Mouse (Mus musculus) hindbrain, embryonic 16.5 days (tissue): Measurements from ENCODE around the gene Nup107. TPM values are rescaled to one million over a fixed set of nuclear protein-coding genes. Genes with fewer than 3 reads are reported as not detected.
"Not testable (repeated sequence)": the region's sequence is repeated elsewhere in the genome, so short reads cannot be mapped to it uniquely, and the experiment has no call there.

Experiments used
- ATAC-seq: fragments of 200-750 bp; cut with Nextera tagmentation; 2 replicates; pipeline ENCODE4 v1.8.0; 2017; ENCODE audit warnings: moderate TSS enrichment, moderate library complexity
- H3K27ac ChIP-seq: fragments of 300-500 bp; sonication (generic); 2 replicates; pipeline ENCODE4 v1.5.1; 2014; ENCODE audit warnings: low read depth, mild to moderate bottlenecking, control low read depth, low read length, moderate library complexity
- H3K27me3 ChIP-seq: fragments of 300-500 bp; sonication (generic); replicated peaks from 2 replicates; pipeline ENCODE4 v1.6.1; 2014; ENCODE audit warnings: low read length; ENCODE audit not compliant: control insufficient read depth, insufficient read depth
- H3K36me3 ChIP-seq: fragments of 300-500 bp; sonication (generic); 2 replicates; pipeline ENCODE4 v1.6.1; 2014; ENCODE audit warnings: mild to moderate bottlenecking, low read length, moderate library complexity, mixed read lengths; ENCODE audit not compliant: control insufficient read depth, insufficient read depth
- H3K4me1 ChIP-seq: fragments of 300-500 bp; sonication (generic); 2 replicates; pipeline ENCODE4 v1.6.1; 2014; ENCODE audit warnings: low read depth, low read length; ENCODE audit not compliant: control insufficient read depth, insufficient read depth
- H3K4me2 ChIP-seq: fragments of 300-500 bp; sonication (generic); 2 replicates; pipeline ENCODE4 v1.6.1; 2014; ENCODE audit warnings: mild to moderate bottlenecking, low read length, control low read depth, moderate library complexity
- H3K4me3 ChIP-seq: fragments of 300-500 bp; sonication (generic); 2 replicates; pipeline ENCODE4 v1.5.1; 2014; ENCODE audit warnings: mild to moderate bottlenecking, low read length, control low read depth, moderate library complexity
- H3K9ac ChIP-seq: fragments of 300-500 bp; sonication (generic); 2 replicates; pipeline ENCODE4 v1.6.1; 2014; ENCODE audit warnings: low read depth, mild to moderate bottlenecking, control low read depth, low read length, moderate library complexity
- H3K9me3 ChIP-seq: fragments of 300-500 bp; sonication (generic); 2 replicates; pipeline ENCODE4 v1.6.1; 2014; ENCODE audit warnings: mild to moderate bottlenecking, low read length, moderate library complexity; ENCODE audit not compliant: control insufficient read depth
- WGBS: fragments of 180-500 bp; shearing (Covaris S2); extraction: QIAGEN DNeasy Blood & Tissue Kit; methylation state at CpG from one replicate; pipeline ENCODE4 v1.1.7; 2014; 5-methylcytosine and 5-hydroxymethylcytosine counted together
- polyA plus RNA-seq: library from polyadenylated mRNA; unstranded; fragments of >200 nt; fragmentation: Nextera tagmentation; extraction: Ambion mirVana; gene quantifications from 2 replicates; pipeline ENCODE4 v1.2.1, GENCODE M21; 2015

Nup107 gene
- polyA plus RNA-seq, 1 experiment from 2014 or later: 32.0 TPM

GRCm38 (mm10) chr10:117737498-117737897, 55.0 kb downstream of the Nup107 start:
- peaks cover 19% of the 10 kb centered on the region for H3K36me3 ChIP-seq
- not testable (repeated sequence) for H3K9ac ChIP-seq, H3K4me3 ChIP-seq, H3K27me3 ChIP-seq, H3K4me2 ChIP-seq, H3K27ac ChIP-seq, H3K9me3 ChIP-seq, ATAC-seq, H3K4me1 ChIP-seq
- 97% methylated on average over 8 of the region's 8 CpGs for WGBS

DNA sequence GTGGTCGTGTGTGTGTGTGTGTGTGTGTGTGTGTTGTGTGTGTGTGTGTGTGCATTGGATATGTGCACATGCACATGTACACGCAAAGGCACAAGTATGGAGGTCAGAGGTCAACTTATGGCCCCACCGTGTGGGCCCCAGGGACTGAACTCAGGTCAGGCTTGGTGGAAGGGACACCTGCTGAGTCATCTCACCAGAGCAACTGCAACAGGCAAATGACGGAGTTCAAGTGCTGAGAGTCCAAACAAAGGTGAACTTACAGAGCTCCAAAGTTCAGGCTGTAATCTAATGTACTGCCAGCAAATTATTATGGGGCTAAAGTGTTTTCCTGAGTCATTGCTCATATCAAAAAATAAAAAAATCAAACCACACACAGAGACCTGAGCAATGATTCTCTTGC, 55.4 kb downstream of the Nup107 start:
- no peak for ATAC-seq
- Histone ChIP-seq H3K27me3 (no peaks in the 10 kb centered on the region), H3K9me3 (no peaks in the 10 kb centered on the region), H3K27ac (no peak overlapping the region), H3K4me3 (no peak overlapping the region), H3K4me2 (no peak overlapping the region), H3K36me3 (peaks cover 19% of the 10 kb centered on the region), H3K9ac (no peak overlapping the region), H3K4me1 (no peaks in the 10 kb centered on the region)
- 84% methylated on average over 4 of the region's 4 CpGs for WGBS

DNA sequence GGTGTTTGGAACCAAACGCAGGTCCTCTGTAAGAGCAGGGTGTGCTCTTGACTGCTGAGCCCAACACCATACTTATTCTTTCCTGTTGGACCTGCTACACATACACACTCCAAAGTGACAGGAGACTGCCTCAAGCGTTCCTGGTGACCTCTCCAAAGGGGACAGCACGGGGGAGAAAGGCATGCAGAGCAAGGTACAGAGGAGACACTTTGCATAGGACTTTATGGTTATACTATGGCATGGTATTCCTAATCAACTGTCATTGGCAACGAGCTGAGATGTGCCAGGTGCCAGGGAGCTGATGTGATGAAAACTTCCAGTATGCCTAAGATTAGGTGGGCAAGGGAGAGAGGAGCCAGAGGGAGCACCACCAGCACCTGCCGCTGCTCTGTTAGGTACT, 55.9 kb downstream of the Nup107 start:
- no peak overlapping the region for H3K9ac ChIP-seq
- 95% methylated on average over 5 of the region's 5 CpGs for WGBS
- no peak overlapping the region for H3K27ac ChIP-seq
- H3K9me3 ChIP-seq: no peaks in the 10 kb centered on the region
- H3K4me2 ChIP-seq: no peak overlapping the region
- H3K4me3 ChIP-seq: no peak overlapping the region
- ATAC-seq: no peak
- H3K4me1 ChIP-seq: no peaks in the 10 kb centered on the region
- no peaks in the 10 kb centered on the region for H3K27me3 ChIP-seq
- H3K36me3 ChIP-seq: peaks cover 19% of the 10 kb centered on the region

DNA sequence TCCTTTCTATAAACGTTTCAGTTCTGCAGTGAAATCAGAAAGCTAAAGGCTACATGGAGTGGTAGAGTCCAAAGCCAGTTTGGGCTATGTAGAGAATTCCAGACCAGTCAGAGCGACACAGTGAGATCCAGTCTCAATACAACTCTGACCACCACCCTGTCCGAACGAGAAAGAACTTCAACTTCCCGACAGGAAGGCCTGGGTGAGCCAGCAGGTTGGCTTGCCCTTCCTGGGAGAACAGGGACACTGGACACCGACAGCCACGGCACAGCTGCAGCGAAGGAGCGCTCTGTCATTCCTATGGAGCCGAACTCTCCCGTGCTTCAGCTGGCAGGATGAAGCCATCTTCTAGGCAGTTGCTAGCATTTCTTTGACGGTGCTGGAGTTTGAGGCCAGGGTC, 57.1 kb downstream of the Nup107 start:
- H3K27ac ChIP-seq, H3K4me2 ChIP-seq, H3K4me1 ChIP-seq, H3K4me3 ChIP-seq, H3K9ac ChIP-seq, H3K9me3 ChIP-seq, ATAC-seq, H3K27me3 ChIP-seq: not testable (repeated sequence)
- WGBS: 89% methylated on average over 11 of the region's 12 CpGs
- peaks cover 18% of the 10 kb centered on the region for H3K36me3 ChIP-seq

DNA sequence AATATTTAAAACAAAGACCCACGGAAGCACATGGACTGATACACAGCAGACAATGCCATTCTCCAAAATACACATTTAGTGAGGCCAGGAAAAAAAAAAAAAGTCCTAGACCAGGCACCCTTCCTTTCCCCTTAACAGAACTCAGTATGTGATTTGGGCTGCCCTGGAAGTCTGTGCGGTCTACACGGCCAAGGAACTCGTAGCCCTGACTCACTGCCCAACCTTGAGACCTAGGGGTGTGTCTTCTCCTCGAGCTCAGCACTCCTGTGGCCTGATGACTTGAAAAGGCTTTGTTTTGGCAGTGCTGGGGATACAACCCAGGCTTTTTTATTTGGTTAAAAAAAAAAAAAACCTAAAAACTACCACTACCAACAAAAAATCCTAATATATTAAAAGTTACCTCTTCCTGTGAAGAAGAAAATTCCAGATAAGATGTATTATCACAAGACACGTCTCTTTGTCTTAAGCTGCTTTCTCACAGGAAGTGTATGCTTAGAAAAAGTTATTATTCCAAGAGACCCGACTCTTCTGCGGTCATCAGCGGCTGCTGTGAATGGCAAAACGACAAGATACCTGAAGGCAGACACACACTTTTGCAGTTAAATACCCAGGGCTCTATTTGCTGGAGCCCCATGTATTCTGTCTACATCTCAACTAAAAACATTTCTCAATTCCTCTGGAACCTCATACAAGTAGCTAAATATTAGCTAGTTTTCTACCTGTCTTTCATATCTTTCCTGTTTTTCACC, 58.2 kb downstream of the Nup107 start:
- H3K4me3 ChIP-seq, H3K9ac ChIP-seq, H3K4me2 ChIP-seq, H3K27me3 ChIP-seq, H3K4me1 ChIP-seq, ATAC-seq, H3K27ac ChIP-seq, H3K9me3 ChIP-seq: not testable (repeated sequence)
- WGBS: 90% methylated on average over 9 of the region's 10 CpGs
- H3K36me3 ChIP-seq: peaks cover 13% of the 10 kb centered on the region

DNA sequence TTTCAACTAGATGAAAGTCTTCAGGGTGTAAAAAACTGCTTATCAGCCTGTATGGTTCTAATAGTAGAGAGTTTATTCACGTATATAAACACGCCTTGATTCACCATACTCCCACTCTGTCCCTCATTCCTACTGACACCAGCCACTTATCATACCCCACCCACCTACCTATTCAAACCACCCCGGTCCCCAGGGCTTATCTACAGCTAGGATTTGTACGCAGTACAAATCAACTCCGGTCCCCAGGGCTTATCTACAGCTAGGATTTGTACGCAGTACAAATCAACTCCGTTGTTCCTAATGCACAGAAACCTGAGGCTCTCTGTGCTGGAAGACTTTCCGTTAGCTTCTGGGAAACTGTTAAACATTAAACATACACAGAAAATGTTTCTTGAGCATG, 58.9 kb downstream of the Nup107 start:
- not testable (repeated sequence) for H3K4me2 ChIP-seq, ATAC-seq, H3K9ac ChIP-seq, H3K4me3 ChIP-seq, H3K27ac ChIP-seq, H3K4me1 ChIP-seq, H3K9me3 ChIP-seq, H3K27me3 ChIP-seq
- WGBS: 95% methylated on average over 7 of the region's 8 CpGs
- peaks cover 13% of the 10 kb centered on the region for H3K36me3 ChIP-seq

DNA sequence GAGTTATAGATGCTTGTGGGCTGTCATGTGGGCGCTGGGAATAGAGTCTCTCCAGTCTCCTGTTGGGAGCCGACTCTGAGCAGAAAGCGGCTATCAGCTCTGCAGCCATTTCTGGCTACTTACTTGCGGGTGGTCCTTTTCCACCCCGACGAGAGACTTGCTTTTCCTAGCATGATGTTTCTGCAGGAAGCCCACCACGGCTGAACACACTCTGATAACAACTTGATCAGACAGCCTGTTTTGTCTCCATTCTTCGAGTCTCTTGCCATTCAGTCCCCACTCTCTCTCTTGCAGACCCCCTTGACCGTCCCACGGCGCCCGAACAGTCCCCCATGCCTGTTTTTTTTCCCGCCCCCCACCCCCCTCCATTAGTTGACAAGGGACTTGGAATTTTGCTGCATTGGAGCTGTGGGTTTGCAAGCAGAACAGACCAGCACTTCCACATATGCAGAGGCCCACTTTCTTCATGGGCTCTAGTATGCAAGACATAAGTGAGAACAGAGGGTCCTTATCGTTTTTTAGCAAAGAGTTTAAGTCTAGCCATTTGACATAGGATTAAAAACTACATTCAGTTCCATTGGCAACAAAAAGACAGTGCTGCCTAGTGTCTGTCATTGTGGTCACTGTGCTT, 59.4 kb downstream of the Nup107 start:
- H3K4me3 ChIP-seq: no peak overlapping the region
- 86% methylated on average over 14 of the region's 14 CpGs for WGBS
- H3K9ac ChIP-seq: no peak overlapping the region

DNA sequence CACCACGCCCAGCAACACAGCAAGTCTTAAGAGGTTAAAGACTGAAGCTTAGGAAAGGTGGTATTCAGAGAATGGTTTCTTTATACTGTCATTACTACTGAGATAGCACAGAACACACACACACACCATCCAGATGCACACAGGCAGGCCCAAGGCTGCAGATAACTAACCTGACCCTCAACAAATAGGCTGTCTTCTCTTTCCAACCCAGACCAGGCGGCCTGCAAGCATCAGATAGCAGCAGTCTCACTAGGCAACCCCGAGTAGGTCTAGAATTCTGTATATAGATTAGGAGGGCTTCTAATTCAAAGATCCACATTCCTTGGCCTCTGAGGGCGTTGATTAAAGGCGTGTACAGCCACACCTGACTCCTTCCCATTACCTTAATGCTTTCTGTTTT, 60.3 kb downstream of the Nup107 start:
- 96% methylated on average over 5 of the region's 5 CpGs for WGBS
- H3K9ac ChIP-seq: no peak overlapping the region
- H3K36me3 ChIP-seq: peaks cover 6% of the 10 kb centered on the region; the same call in 1 of the 2 replicates
- no peak overlapping the region for H3K4me3 ChIP-seq
- no peak for ATAC-seq
- H3K9me3 ChIP-seq: no peaks in the 10 kb centered on the region
- no peak overlapping the region for H3K27ac ChIP-seq
- no peaks in the 10 kb centered on the region for H3K4me1 ChIP-seq
- H3K27me3 ChIP-seq: no peaks in the 10 kb centered on the region
- no peak overlapping the region for H3K4me2 ChIP-seq

More for the DNA sequence above, 59.4 kb downstream of the Nup107 start:
- Histone ChIP-seq H3K4me2 (no peak overlapping the region), H3K4me1 (no peaks in the 10 kb centered on the region), H3K36me3 (peaks cover 10% of the 10 kb centered on the region), H3K27ac (no peak overlapping the region), H3K27me3 (no peaks in the 10 kb centered on the region), H3K9me3 (no peaks in the 10 kb centered on the region)
- ATAC-seq: no peak

- H3K4me1 ChIP-seq: no peaks in the 10 kb centered on the region
- no peak overlapping the region for H3K4me3 ChIP-seq
- peaks cover 2% of the 10 kb centered on the region; the same call in 1 of the 2 replicates for H3K36me3 ChIP-seq
- H3K9ac ChIP-seq: no peak overlapping the region
- H3K27ac ChIP-seq: no peak overlapping the region
- no peaks in the 10 kb centered on the region for H3K9me3 ChIP-seq
- no peak overlapping the region for H3K4me2 ChIP-seq
- 64% methylated on average over 14 of the region's 15 CpGs for WGBS
- ATAC-seq: no peak
- H3K27me3 ChIP-seq: no peaks in the 10 kb centered on the region
Measured at GRCm38 (mm10) chr10:117731244-117732101, 61.0 kb downstream of the Nup107 start.
